Mouse (Mus musculus) heart, adult 10 weeks (tissue): ENCODE results near the gene Map3k6. TPM values are rescaled to one million over a fixed set of nuclear protein-coding genes. Genes with fewer than 3 reads are reported as not detected.

ENCODE experiments used
- polyA plus RNA-seq: library from polyadenylated mRNA; stranded (reverse); fragments of 350-450 nt; fragmentation: Illumina TruSeq; extraction: RNeasy Lipid Tissue Mini Kit (QIAGEN cat#74804); gene quantifications from one replicate; pipeline ENCODE4 v1.2.3, GENCODE M21; 2014; ENCODE audit warnings: low read depth, low replicate concordance

Gene Map3k6
- 12.1 TPM for polyA plus RNA-seq

DNA sequence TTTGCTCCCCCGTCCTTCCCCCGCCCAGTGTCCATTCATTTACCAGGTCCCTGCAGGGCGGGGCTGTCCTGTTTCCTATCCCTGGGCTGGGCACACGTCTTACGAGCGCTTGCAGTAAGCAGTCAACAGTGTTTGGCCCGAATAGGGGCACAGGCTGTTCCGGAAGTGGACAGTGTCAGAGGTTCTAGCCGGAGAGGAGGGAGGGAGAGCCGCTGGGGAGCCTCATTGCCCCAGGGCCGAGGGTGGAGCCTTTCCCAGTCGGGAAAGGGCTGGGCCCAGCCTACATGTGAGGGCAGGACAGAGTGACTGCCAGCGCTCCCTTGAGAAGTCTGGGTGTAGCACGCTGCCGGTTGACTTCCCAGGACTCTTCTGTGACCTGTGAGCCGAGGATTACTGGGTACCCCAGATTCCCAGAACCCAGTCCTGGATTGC lies at the start of gene Map3k6:
Map3k6 (plus strand) TSS at position 329 of the 432 bp plus-strand sequence.

DNA sequence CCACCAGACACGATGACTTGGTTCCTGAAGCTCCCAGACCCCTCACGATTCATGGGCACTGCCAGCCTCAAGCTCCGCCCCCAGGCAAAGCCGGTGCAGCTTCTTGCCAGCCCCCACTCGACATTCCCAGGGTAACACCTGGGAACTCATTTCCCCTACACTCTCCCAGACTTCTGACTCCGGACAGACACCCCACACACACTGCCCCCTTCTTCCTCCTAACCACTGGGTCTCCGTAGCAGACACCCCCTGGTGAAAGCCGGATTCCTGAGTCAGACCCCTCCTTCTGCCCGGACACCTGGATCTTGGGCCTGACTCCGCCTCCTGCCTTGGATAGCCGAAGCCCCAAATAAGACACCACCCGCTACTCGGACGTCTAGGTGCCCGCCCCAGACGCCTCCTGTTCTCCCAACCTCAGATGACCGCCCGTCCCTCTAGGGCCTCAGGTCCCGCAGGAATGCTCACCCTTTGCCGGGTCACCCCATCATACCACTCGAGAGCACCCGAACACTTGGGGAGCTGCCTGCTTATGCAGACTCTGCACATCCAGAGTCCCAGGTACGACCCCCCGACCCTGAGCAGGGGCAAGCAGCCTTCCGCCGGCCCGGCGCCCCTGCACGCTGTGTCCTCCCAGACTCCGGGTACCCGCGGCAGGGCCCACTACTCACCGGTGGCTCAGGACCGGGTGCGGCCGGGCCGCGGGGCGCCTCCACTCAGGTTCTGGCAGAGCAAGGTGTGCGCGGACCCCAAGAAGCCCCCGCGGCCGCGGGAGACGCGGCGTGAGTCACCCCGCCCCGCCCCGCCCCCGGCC lies 28.7 kb upstream of the Map3k6 start, which contains the start of the genes Cd164l2 and Gpr3:
Cd164l2 (plus strand) TSS at position 381 of the 811 bp plus-strand sequence.
Gpr3 (minus strand) TSS at position 786 of the 811 bp plus-strand sequence.

DNA sequence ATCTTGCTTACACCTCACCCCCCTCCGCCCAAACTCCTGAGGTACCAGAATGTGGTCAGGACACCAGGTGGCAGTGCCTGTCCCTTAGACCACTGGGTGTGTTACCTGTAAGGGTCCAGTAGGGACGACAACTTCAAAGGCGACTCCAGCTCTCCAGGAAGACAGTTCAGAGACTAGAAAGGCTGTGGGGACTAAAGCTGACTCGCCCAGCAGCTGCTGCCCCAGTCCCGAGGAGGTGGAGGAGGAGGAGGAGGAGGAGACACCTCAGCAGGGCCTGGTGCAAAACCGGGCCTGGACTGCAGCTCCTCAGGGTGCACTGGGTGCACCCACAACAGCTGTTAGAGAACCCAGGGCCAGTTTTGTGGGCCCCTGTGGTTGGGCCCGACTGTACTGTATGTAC lies 22.3 kb downstream of the Map3k6 start, which contains the start of gene Sytl1:
Sytl1 (minus strand) TSS at position 232 of the 400 bp plus-strand sequence.

DNA sequence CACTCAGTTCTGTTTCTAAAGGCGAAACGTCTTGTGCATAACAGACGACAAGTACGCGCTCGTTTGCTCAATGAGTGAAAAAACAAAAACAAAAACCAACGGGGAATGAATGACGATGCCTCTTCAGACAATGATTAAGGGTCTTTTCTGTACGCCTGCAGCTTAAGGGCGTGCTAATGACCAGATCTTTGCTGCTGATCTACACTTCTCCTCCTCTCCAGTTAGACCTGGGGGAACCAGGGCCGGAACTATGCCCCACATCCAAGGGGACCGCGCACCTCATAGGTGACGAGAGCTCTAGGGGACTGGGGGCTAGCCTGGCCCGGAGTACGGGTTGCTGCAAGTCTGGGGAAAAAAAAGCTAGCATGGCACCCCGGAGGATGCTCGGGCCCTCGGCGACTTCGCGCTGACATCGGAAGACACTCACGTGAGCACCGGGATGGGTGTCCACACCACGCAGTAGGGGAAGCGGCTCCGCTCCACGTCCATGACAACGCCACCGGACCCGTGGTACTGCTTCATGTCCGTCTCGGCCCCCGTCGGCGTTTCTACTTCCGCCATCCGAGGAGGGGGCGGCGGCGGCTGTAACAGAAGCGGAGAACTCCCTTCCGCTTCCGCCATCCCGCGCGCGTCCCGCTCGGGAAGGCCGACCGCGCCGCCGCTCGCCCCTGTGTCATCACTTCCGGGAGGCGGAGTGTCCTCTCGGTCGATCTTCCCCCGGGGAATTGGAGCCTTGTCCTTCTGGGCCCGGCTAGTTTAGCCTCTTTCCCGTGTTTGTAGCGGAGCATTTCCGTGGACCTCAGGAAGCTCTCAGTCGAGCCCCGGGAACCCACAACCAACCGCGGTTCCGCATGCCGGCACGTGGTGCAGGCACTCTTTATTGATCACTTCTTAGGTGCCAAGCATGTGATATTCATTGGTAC lies 36.7 kb downstream of the Map3k6 start, which contains the start of gene Tmem222:
Tmem222 (minus strand) TSS at position 689 of the 923 bp plus-strand sequence.

Other genes with a start within 250 kb of the Map3k6 start
- gene Ahdc1, start 229.6 kb upstream of the Map3k6 start, polyA plus RNA-seq: 21.5 TPM
- 28.1 TPM for gene Wasf2, start 110.3 kb upstream of the Map3k6 start, polyA plus RNA-seq
- not detected for gene Cd164l2, start 28.7 kb upstream of the Map3k6 start, polyA plus RNA-seq
- gene Gpr3, start 28.3 kb upstream of the Map3k6 start, polyA plus RNA-seq: not detected
- 1.5 TPM for gene Sytl1, start 22.3 kb downstream of the Map3k6 start, polyA plus RNA-seq
- 45.1 TPM for gene Tmem222, start 37.0 kb downstream of the Map3k6 start, polyA plus RNA-seq
- gene Wdtc1, start 112.7 kb downstream of the Map3k6 start, polyA plus RNA-seq: 48.1 TPM
- gene Slc9a1, start 128.9 kb downstream of the Map3k6 start, polyA plus RNA-seq: 16.6 TPM
- gene Tent5b, start 239.3 kb downstream of the Map3k6 start, polyA plus RNA-seq: 1.3 TPM